Mouse (Mus musculus) layer of hippocampus, adult 11-12 months (tissue): Measurements from ENCODE around the gene Gata3.

Experiments
- DNase-seq: peaks from one replicate; pipeline ENCODE4 v3.0.0; 2022; ENCODE audit warnings: low spot score

The Gata3 gene

GRCm38 (mm10) chr2:9872682-9873081, 17.2 kb downstream of the Gata3 start:
- DNase-seq = no peak

- DNase-seq = no peak
Measured at GRCm38 (mm10) chr2:9871798-9872197, 18.0 kb downstream of the Gata3 start.

- DNase-seq = no peak
Measured at GRCm38 (mm10) chr2:9871141-9871716, 18.6 kb downstream of the Gata3 start.

GRCm38 (mm10) chr2:9867092-9867825, 22.6 kb downstream of the Gata3 start:
- DNase-seq = no peak

GRCm38 (mm10) chr2:9860698-9861097, 29.1 kb downstream of the Gata3 start:
- DNase-seq = no peak

- DNase-seq = no peak
Measured at GRCm38 (mm10) chr2:9855861-9856260, 34.0 kb downstream of the Gata3 start.

GRCm38 (mm10) chr2:9852851-9853576, 36.8 kb downstream of the Gata3 start:
- DNase-seq = no peak

GRCm38 (mm10) chr2:9835195-9835594, 54.6 kb downstream of the Gata3 start:
- DNase-seq = no peak

- DNase-seq = no peak
Measured at GRCm38 (mm10) chr2:9833712-9834111, 56.1 kb downstream of the Gata3 start.

- no peak for DNase-seq
Measured at GRCm38 (mm10) chr2:9827624-9828023, 62.2 kb downstream of the Gata3 start.

- DNase-seq = no peak
Measured at GRCm38 (mm10) chr2:9820611-9821010, 69.2 kb downstream of the Gata3 start.

- DNase-seq = no peak
Measured at GRCm38 (mm10) chr2:9818177-9818785, 71.6 kb downstream of the Gata3 start.
